Comparison of ENCODE assay signal across 13 mouse cellular contexts in genomic region chr10:83079755-83080154, GRCm38 (mm10).
DNase-seq lines count a peak whose midpoint lies in the region; ATAC-seq and TF ChIP-seq lines count a peak whose summit lies in the region.
"Had no signal": no experiment of that assay in that cellular context is flagged by ENCODE, and none has a peak within 500 bp of the region (broad histone marks: within the 10 kb centered on the region; RNA-seq: fewer than 3 reads in every experiment).

No protein-coding gene starts in this region.

- no peak overlapping the region for H3K4me2 ChIP-seq in hindbrain, embryonic 16.5 days (ENCODE audit: low read length)
- peak overlapping the region; percentile 17 for H3K4me2 ChIP-seq in heart, embryonic 15.5 days
- H3K4me2 ChIP-seq: forebrain, embryonic 13.5 days; midbrain, embryonic 15.5 days; neural tube, embryonic 15.5 days had no signal

- TF ChIP-seq EP300 in MEL (IDR thresholded peaks at IDR 0.05; ENCODE audit: low read depth in 1 of 2, low read length in 2 of 2), result no peak

- H3K4me1 ChIP-seq in hindbrain, embryonic 10.5 days (replicated peaks), result peaks cover 48% of the 10 kb centered on the region
- peaks cover 23% of the 10 kb centered on the region for H3K4me1 ChIP-seq in hindbrain, embryonic 16.5 days (ENCODE audit: control insufficient read depth, insufficient read depth, low read depth, low read length)
- peaks cover 7 to 12% of the 10 kb centered on the region in 2 experiments for H3K4me1 ChIP-seq in MEL (ENCODE audit: control insufficient read depth in 1 of 2, insufficient read depth in 2 of 2, low read length in 2 of 2)
- H3K4me1 ChIP-seq in heart, embryonic 15.5 days (replicated peaks), result peaks cover 63% of the 10 kb centered on the region
- H3K4me1 ChIP-seq in megakaryocyte, embryonic 14.5 days, result peaks cover 94% of the 10 kb centered on the region

- DNase-seq in hindbrain, embryonic 10.5 days (ENCODE audit: low spot score), result no peak
- DNase-seq in MEL (ENCODE audit: low read depth, low spot score), result peak; percentile 5
- no peak for DNase-seq in cerebellum, adult 18-20 months
- no peak for DNase-seq in adrenal gland, postnatal 4 days (ENCODE audit: low spot score in 2 of 2)
- DNase-seq: cerebellum, adult 2 months; gastrocnemius, postnatal 25 days; lung, adult 2 months had no signal

- TF ChIP-seq POLR2A in MEL (IDR thresholded peaks at IDR 0.05; ENCODE audit: control insufficient read depth in 1 of 2, insufficient read depth in 1 of 2, low read depth in 1 of 2, low read length in 2 of 2, poor library complexity in 1 of 2), result no peak

- TF ChIP-seq CTCF in MEL (IDR thresholded peaks at IDR 0.05 in 2 of 3, conservative IDR thresholded peaks at IDR 0.05 in 1 of 3; ENCODE audit: control insufficient read depth in 1 of 3, insufficient read depth in 1 of 3, low read depth in 2 of 3, low read length in 3 of 3, poor library complexity in 1 of 3, severe bottlenecking in 1 of 3), result no peak

- no peaks in the 10 kb centered on the region for H3K9me3 ChIP-seq in hindbrain, embryonic 10.5 days
- no peaks in the 10 kb centered on the region for H3K9me3 ChIP-seq in hindbrain, embryonic 16.5 days (ENCODE audit: control insufficient read depth, low read length)
- H3K9me3 ChIP-seq in MEL (replicated peaks; ENCODE audit: insufficient read depth, low read length), result no peaks in the 10 kb centered on the region
- no peaks in the 10 kb centered on the region for H3K9me3 ChIP-seq in heart, embryonic 15.5 days (replicated peaks)
- no peaks in the 10 kb centered on the region for H3K9me3 ChIP-seq in megakaryocyte, embryonic 14.5 days
- H3K9me3 ChIP-seq: forebrain, embryonic 13.5 days; midbrain, embryonic 15.5 days; neural tube, embryonic 15.5 days had no signal

- H3K4me3 ChIP-seq in hindbrain, embryonic 10.5 days, result no peak overlapping the region
- no peak overlapping the region for H3K4me3 ChIP-seq in hindbrain, embryonic 16.5 days (ENCODE audit: low read length)
- no peak overlapping the region for H3K4me3 ChIP-seq in MEL (ENCODE audit: control insufficient read depth in 1 of 2, insufficient read depth in 1 of 2, low read depth in 2 of 2, low read length in 2 of 2)
- H3K4me3 ChIP-seq in heart, embryonic 15.5 days, result no peak overlapping the region
- peak overlapping the region; percentile 7 for H3K4me3 ChIP-seq in megakaryocyte, embryonic 14.5 days (replicated peaks)
- H3K4me3 ChIP-seq: forebrain, embryonic 13.5 days; midbrain, embryonic 15.5 days; neural tube, embryonic 15.5 days had no signal

- peak overlapping the region; percentile 24; the same call in 1 of the 2 replicates for H3K27ac ChIP-seq in hindbrain, embryonic 10.5 days
- H3K27ac ChIP-seq in hindbrain, embryonic 16.5 days (ENCODE audit: low read depth, low read length), result no peak overlapping the region
- H3K27ac ChIP-seq in MEL (ENCODE audit: control insufficient read depth, low read depth, low read length), result no peak overlapping the region
- peak overlapping the region; percentile 81 for H3K27ac ChIP-seq in heart, embryonic 15.5 days
- H3K27ac ChIP-seq: forebrain, embryonic 13.5 days; midbrain, embryonic 15.5 days; neural tube, embryonic 15.5 days had no signal

- 78% methylated on average over 13 of the region's 13 CpGs for WGBS in hindbrain, embryonic 10.5 days
- WGBS in hindbrain, embryonic 16.5 days, result 74% methylated on average over 13 of the region's 13 CpGs
- WGBS in heart, embryonic 15.5 days, result 37% methylated on average over 13 of the region's 13 CpGs

- no peaks in the 10 kb centered on the region for H3K36me3 ChIP-seq in hindbrain, embryonic 10.5 days
- no peaks in the 10 kb centered on the region for H3K36me3 ChIP-seq in hindbrain, embryonic 16.5 days (ENCODE audit: control insufficient read depth, insufficient read depth, low read length)
- H3K36me3 ChIP-seq in MEL (ENCODE audit: control insufficient read depth in 1 of 2, insufficient read depth in 2 of 2, low read length in 2 of 2), result peaks cover 0 to 7% of the 10 kb centered on the region in 2 experiments; a peak in 2 of 4 replicates
- H3K36me3 ChIP-seq in heart, embryonic 15.5 days, result no peaks in the 10 kb centered on the region
- H3K36me3 ChIP-seq in megakaryocyte, embryonic 14.5 days (replicated peaks; ENCODE audit: low read length), result peaks cover 56% of the 10 kb centered on the region
- H3K36me3 ChIP-seq: midbrain, embryonic 15.5 days; neural tube, embryonic 15.5 days had no signal

- H3K27me3 ChIP-seq in hindbrain, embryonic 10.5 days (ENCODE audit: insufficient read depth, poor library complexity, severe bottlenecking), result no peaks in the 10 kb centered on the region
- H3K27me3 ChIP-seq in hindbrain, embryonic 16.5 days (replicated peaks; ENCODE audit: control insufficient read depth, insufficient read depth, low read length), result no peaks in the 10 kb centered on the region
- H3K27me3 ChIP-seq in MEL (ENCODE audit: control insufficient read depth in 1 of 2, insufficient read depth in 2 of 2, low read length in 2 of 2), result no peaks in the 10 kb centered on the region
- H3K27me3 ChIP-seq in heart, embryonic 15.5 days, result no peaks in the 10 kb centered on the region
- no peaks in the 10 kb centered on the region for H3K27me3 ChIP-seq in megakaryocyte, embryonic 14.5 days (replicated peaks)
- H3K27me3 ChIP-seq: forebrain, embryonic 13.5 days; midbrain, embryonic 15.5 days; neural tube, embryonic 15.5 days had no signal

- no peak for ATAC-seq in hindbrain, embryonic 16.5 days
- ATAC-seq in heart, embryonic 15.5 days (replicated peaks; ENCODE audit: insufficient number of reproducible peaks, insufficient read depth, low FRiP score, low read depth), result 0 out of 2 replicates have a peak, but pooled peaks have one; percentile 19
- ATAC-seq: forebrain, embryonic 13.5 days had no signal

- TF ChIP-seq RAD21 in MEL (IDR thresholded peaks at IDR 0.05; ENCODE audit: low read depth, low read length), result no peak

- no peak overlapping the region for H3K9ac ChIP-seq in hindbrain, embryonic 16.5 days (ENCODE audit: low read depth, low read length)
- H3K9ac ChIP-seq in MEL (ENCODE audit: control insufficient read depth, low read depth, low read length, poor library complexity, severe bottlenecking), result no peak overlapping the region
- no peak overlapping the region for H3K9ac ChIP-seq in heart, embryonic 15.5 days
- H3K9ac ChIP-seq: forebrain, embryonic 13.5 days; midbrain, embryonic 15.5 days; neural tube, embryonic 15.5 days had no signal

- H3K79me2 ChIP-seq in MEL (ENCODE audit: control insufficient read depth, insufficient read depth, low read length, poor library complexity), result no peaks in the 10 kb centered on the region

TF ChIP-seq in MEL, 35 proteins besides CTCF, POLR2A, EP300 and RAD21:
- TF ChIP-seq MEF2A (IDR thresholded peaks at IDR 0.05; ENCODE audit: extremely low read depth, insufficient replicate concordance, low read depth, low read length, poor library complexity, severe bottlenecking), result no peak
- TF ChIP-seq CHD2 (IDR thresholded peaks at IDR 0.05; ENCODE audit: low read length), result no peak

Comparison
In these comparisons a context has a peak if more than half of its experiments do, and no peak if none do; other contexts are left out.
1. H3K27ac ChIP-seq: peak in hindbrain, embryonic 10.5 days (single experiment) and heart, embryonic 15.5 days (single experiment); none in hindbrain, embryonic 16.5 days (single experiment) and MEL (single experiment).